Mouse (Mus musculus) heart, adult 2 months (tissue): ENCODE results near the gene Hnrnpr. TPM values are rescaled to one million over a fixed set of nuclear protein-coding genes. Genes with fewer than 3 reads are reported as not detected.

ENCODE experiments used
- DNase-seq, 2 experiments: peaks; one replicate each; pipeline ENCODE4 v3.0.0; 2021
- H3K27ac ChIP-seq: fragments of 200-600 bp; 2 replicates; pipeline ENCODE4 v1.8.1; 2022
- H3K27me3 ChIP-seq: fragments of 200-500 bp; 2 replicates; pipeline ENCODE4 v1.6.1; 2012; ENCODE audit warnings: mild to moderate bottlenecking, low read length, inconsistent platforms, mixed read lengths; ENCODE audit not compliant: control insufficient read depth, insufficient read depth
- H3K36me3 ChIP-seq: fragments of 200-500 bp; 2 replicates; pipeline ENCODE4 v1.6.1; 2012; ENCODE audit warnings: low read length, inconsistent platforms; ENCODE audit not compliant: control insufficient read depth, insufficient read depth
- H3K4me1 ChIP-seq: fragments of 200-500 bp; 2 replicates; pipeline ENCODE4 v1.6.1; 2011; ENCODE audit warnings: low read length; ENCODE audit not compliant: control insufficient read depth, insufficient read depth
- H3K4me3 ChIP-seq: fragments of 200-600 bp; 2 replicates; pipeline ENCODE4 v1.8.1; 2022
- H3K79me2 ChIP-seq: fragments of 200-500 bp; replicated peaks from 2 replicates; pipeline ENCODE4 v1.6.1; 2012; ENCODE audit warnings: mild to moderate bottlenecking, inconsistent platforms, low read length, moderate library complexity, mixed read lengths; ENCODE audit not compliant: control insufficient read depth, insufficient read depth
- H3K9ac ChIP-seq: fragments of 200-500 bp; 2 replicates; pipeline ENCODE4 v1.6.1; 2012; ENCODE audit warnings: low read depth, mild to moderate bottlenecking, control low read depth, inconsistent platforms, low read length, mixed read lengths
- CTCF ChIP-seq: fragments of 200-600 bp; IDR thresholded peaks from 2 replicates; pipeline ENCODE4 v1.8.1; 2022; ENCODE audit warnings: antibody characterized with exemption, mild to moderate bottlenecking, moderate library complexity
- EP300 ChIP-seq: fragments of 200-500 bp; IDR thresholded peaks from 2 replicates; pipeline ENCODE4 v1.6.1; 2011; ENCODE audit warnings: low read depth, low read length, control low read depth; ENCODE audit not compliant: insufficient read depth
- POLR2A ChIP-seq: fragments of 200-500 bp; IDR thresholded peaks from 2 replicates; pipeline ENCODE4 v1.6.1; 2011; ENCODE audit warnings: mild to moderate bottlenecking, low read depth, low read length, control low read depth; ENCODE audit not compliant: insufficient read depth
- WGBS: fragments of 180-500 bp; shearing (Covaris S2); methylation state at CpG from one replicate; pipeline ENCODE4 v1.1.7; 2018; 5-methylcytosine and 5-hydroxymethylcytosine counted together
- intact Hi-C: fragments of 180-260 bp; cut with DNase I; formaldehyde crosslinking; loops from one replicate; pipeline ENCODE4 v1.15.1; 2025
- polyA plus RNA-seq: library from polyadenylated mRNA; depleted of rRNA; stranded (reverse); fragments of >200 nt; gene quantifications from 2 replicates; pipeline ENCODE4 v1.2.3, GENCODE M21; 2012
- total RNA-seq, 2 experiments: library from RNA; stranded (reverse); gene quantifications; 2 replicates each; pipeline ENCODE4 v1.2.3; 2021

Hnrnpr gene
- total and polyA plus RNA-seq, 3 experiments, result 10.7 to 44.8 (median 43.9) TPM

DNA sequence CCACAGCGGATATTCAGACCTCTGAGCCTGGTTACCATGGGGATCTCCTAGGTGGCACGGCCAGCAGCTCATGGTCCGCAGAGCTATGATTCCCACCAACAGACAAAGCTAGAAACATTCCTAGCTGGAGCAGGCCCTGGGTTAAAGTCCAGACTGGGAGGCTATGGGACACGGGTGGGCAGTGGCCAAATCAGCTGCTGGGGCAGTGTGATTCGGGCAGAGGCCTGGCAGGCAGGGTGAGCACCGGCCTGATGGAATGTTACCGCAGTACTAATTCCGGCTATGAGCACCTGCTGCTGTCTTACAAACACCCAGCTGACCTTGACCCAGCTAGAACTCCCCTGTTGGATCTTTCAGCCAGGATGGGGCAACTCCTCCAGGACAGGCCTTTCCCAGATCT is 40.1 kb upstream of the Hnrnpr start:
- intact Hi-C loops, result no loop called here
- Histone ChIP-seq H3K79me2 (no peaks in the 10 kb centered on the region), H3K36me3 (no peaks in the 10 kb centered on the region), H3K27ac (peak overlapping the region; percentile 73), H3K4me3 (no peak overlapping the region), H3K4me1 (peaks cover 2% of the 10 kb centered on the region; the same call in 1 of the 2 replicates), H3K27me3 (no peaks in the 10 kb centered on the region), H3K9ac (peak overlapping the region; percentile 23)
- peak; percentile 43 to 64 for DNase-seq
- 64% methylated on average over 8 of the region's 8 CpGs for WGBS
- TF ChIP-seq CTCF (no peak), POLR2A (no peak), EP300 (peak; percentile 79)

DNA sequence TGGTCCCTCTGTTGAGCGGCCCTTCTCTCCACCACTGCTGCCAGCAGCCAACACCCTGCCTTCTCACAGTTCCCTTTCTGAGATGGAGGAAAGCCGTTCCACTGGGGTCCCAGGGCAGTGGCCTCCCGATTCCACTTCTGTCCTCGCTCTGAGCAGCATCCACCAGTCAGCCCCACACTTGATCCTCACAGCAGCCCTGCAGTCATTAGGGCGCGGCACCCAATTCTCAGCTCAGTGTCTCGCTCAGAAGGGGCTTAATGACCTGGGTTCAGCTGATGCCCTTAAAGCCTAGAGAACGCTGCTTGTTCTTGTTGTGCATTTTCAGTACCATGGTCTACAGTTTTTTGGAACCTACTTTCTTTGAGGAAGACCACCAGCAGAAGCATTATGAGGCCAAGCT is 29.6 kb upstream of the Hnrnpr start:
- Histone ChIP-seq H3K36me3 (no peaks in the 10 kb centered on the region), H3K27me3 (no peaks in the 10 kb centered on the region), H3K4me3 (no peak overlapping the region), H3K9ac (no peak overlapping the region), H3K79me2 (no peaks in the 10 kb centered on the region), H3K27ac (peak overlapping the region; percentile 89; the same call in 1 of the 2 replicates), H3K4me1 (peaks cover 10% of the 10 kb centered on the region)
- no peak for DNase-seq
- intact Hi-C loops, result loop anchor here (5.0 to 10.0 kb wide), 3 partner anchors 139 to 1356 kb away; partner anchors contain the start of genes 6030445D17Rik, Id3, Luzp1 and Rsrp1
- WGBS, result 95% methylated on average over 8 of the region's 8 CpGs
- TF ChIP-seq EP300, result no peak
- no peak for TF ChIP-seq CTCF
- no peak for TF ChIP-seq POLR2A

DNA sequence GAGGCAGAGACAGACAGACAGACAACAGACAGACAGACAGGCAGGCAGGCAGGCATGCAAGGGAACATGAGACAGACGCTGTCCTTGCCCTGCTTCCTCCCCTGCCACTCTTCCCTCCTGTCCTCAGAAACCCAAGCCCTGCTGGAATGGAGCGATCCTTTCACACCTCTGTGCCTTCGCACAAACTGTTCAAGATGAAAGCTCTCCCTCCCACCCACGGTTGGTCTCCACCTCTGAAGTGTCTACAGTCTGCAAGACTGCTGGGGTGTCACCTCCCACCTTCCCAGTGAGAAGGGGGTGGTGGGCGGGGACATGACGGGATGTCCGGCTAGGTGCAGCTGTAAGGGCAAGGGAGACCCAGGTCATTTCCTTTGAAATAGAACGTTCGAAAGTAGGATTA is 29.1 kb upstream of the Hnrnpr start:
- DNase-seq, result no peak
- H3K9ac ChIP-seq, result peak overlapping the region; percentile 7; the same call in 1 of the 2 replicates
- H3K79me2 ChIP-seq, result no peaks in the 10 kb centered on the region
- peak overlapping the region; percentile 89 for H3K27ac ChIP-seq
- H3K4me1 ChIP-seq, result peaks cover 11% of the 10 kb centered on the region
- H3K27me3 ChIP-seq, result no peaks in the 10 kb centered on the region
- no peak overlapping the region for H3K4me3 ChIP-seq
- H3K36me3 ChIP-seq, result peaks cover 2% of the 10 kb centered on the region
- WGBS, result 49% methylated on average over 9 of the region's 9 CpGs
- TF ChIP-seq CTCF (no peak), POLR2A (no peak), EP300 (no peak)
- intact Hi-C loops, result loop anchor here (5.0 to 10.0 kb wide), 3 partner anchors 139 to 1357 kb away; partner anchors contain the start of genes 6030445D17Rik, Id3, Luzp1 and Rsrp1

DNA sequence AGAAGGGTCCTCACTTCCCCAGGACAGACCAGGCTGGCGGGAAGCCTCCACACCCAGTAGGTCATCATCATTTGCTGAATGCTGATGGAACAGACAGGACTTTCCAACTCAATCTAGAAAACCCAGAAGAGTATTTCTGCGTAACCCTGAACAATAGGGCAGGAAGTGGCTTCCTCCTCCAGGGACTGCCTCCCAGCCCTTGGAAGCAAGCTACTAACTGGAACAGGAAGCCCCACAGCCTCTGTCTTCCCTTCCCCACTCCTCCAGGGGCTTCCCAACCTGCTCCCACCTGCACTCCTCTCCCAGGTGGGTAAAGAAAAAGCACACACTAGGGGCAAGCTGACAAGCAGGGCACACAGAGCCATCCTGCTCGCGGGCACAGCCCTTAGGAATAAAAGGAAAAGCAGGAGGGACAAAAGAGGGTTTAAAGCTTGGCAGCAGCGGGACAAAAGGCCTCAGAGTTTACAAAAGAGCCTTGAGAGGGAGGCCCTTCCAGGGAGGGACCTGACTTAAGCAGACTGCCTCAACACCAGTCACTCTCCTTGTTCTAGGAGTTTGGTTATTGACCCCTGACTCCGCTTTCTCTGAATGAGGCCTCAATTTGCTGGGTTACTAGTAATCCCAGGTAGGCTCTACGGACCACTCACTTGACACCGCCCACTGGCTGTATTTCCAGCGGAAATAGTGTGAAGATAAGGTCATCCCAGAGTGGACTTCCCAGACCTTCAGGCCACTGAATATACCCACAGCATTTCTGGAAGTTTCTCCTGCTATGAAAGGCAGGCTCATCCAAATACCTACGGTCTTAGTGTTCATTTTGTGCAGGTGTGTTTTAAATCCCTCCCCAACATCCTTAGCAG is 27.9 kb upstream of the Hnrnpr start:
- Histone ChIP-seq H3K4me3 (no peak overlapping the region), H3K79me2 (no peaks in the 10 kb centered on the region), H3K36me3 (peaks cover 6% of the 10 kb centered on the region), H3K27me3 (no peaks in the 10 kb centered on the region), H3K4me1 (peaks cover 11% of the 10 kb centered on the region), H3K9ac (peak overlapping the region; percentile 55), H3K27ac (peak overlapping the region; percentile 89)
- 36% methylated on average over 10 of the region's 10 CpGs for WGBS
- TF ChIP-seq POLR2A (peak; percentile 49; the same call in 1 of the 2 replicates), CTCF (no peak), EP300 (0 out of 2 replicates have a peak, but pooled peaks have one; percentile 33)
- DNase-seq, result peak; percentile 55 to 65
- intact Hi-C loops, result loop anchor here (5.0 to 10.0 kb wide), 3 partner anchors 141 to 1358 kb away; partner anchors contain the start of genes 6030445D17Rik, Id3, Luzp1 and Rsrp1

DNA sequence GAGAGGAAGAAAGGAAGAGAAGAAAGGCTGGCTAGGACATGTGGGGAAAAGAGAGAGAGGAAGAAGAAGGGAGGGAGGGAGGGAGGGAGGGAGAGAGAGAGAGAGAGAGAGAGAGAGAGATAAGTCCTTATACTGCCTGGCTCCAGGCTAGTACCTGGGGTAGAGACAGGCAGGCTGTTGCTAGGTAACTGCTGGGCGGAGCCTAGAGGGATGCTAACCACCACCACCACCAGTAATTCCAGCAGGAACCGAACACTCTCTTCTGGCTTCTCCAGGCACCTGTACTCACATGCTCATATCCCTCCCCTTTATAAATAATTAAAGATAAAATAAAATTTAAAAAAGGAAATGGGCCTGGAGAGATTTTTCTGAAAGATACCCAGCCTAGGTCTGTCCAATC is 27.0 kb upstream of the Hnrnpr start:
- Histone ChIP-seq H3K79me2 (no peaks in the 10 kb centered on the region), H3K27me3 (no peaks in the 10 kb centered on the region), H3K4me3 (peak overlapping the region; percentile 80; the same call in 1 of the 2 replicates), H3K27ac (peak overlapping the region; percentile 89), H3K9ac (no peak overlapping the region), H3K36me3 (peaks cover 6% of the 10 kb centered on the region), H3K4me1 (peaks cover 11% of the 10 kb centered on the region)
- WGBS, result 41% methylated on average over 2 of the region's 2 CpGs
- no peak for TF ChIP-seq CTCF
- no peak for TF ChIP-seq EP300
- TF ChIP-seq POLR2A, result no peak
- DNase-seq, result no peak
- intact Hi-C loops, result loop anchor here (2.0 to 10.0 kb wide), 4 partner anchors 23 to 1359 kb away; partner anchors contain the start of genes 6030445D17Rik, Id3, Luzp1 and Rsrp1
